Mouse (Mus musculus): ENCODE measurements around the gene Arfip1.

DNA sequence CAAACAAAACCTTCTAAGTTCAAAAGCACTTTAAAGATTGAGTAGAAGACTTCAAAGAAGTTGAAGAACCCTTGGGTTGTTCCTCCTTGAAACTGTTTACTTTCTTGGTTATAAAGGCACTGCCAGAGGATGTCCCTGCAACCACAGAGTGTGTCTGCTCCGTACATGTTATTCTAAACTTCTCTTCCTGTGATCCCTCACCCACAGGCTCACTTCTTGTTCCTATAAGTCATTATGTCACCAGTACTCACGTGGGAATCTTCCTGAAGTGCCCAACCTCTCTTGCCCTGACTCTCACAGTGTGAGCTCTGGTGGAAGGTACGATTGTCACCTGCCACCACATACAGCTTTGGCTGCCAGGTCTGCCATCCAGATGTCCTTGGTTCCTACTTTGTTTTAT lies 39.6 kb upstream of the Arfip1 start:
- TF ChIP-seq CTCF (IDR thresholded peaks at IDR 0.05; ENCODE audit: insufficient read depth, low read depth, low read length) (no peak), POLR2A (IDR thresholded peaks at IDR 0.05; ENCODE audit: insufficient read depth, low read depth, low read length) (no peak)
